Mouse (Mus musculus) limb, embryonic 14.5 days (tissue): ENCODE results near the gene Rap1gap2. TPM values are rescaled to one million over a fixed set of nuclear protein-coding genes. Genes with fewer than 3 reads are reported as not detected.

Source experiments
- ATAC-seq: fragments of 200-750 bp; cut with Nextera tagmentation; 2 replicates; pipeline ENCODE4 v1.8.0; 2017; ENCODE audit warnings: low read depth, moderate number of reproducible peaks, moderate TSS enrichment; ENCODE audit not compliant: low FRiP score
- DNase-seq: peaks from one replicate; pipeline ENCODE4 v3.0.0-alpha.2; 2015; ENCODE audit warnings: low spot score
- H3K27ac ChIP-seq: fragments of 300-500 bp; sonication (generic); replicated peaks from 2 replicates; pipeline ENCODE4 v1.5.1; 2014; ENCODE audit warnings: low read depth, mild to moderate bottlenecking, low read length, moderate library complexity, mixed read lengths
- H3K27me3 ChIP-seq: fragments of 300-500 bp; sonication (generic); 2 replicates; pipeline ENCODE4 v1.6.1; 2014; ENCODE audit warnings: low read length, mixed read lengths; ENCODE audit not compliant: control insufficient read depth, insufficient read depth
- H3K36me3 ChIP-seq: fragments of 300-500 bp; sonication (generic); 2 replicates; pipeline ENCODE4 v1.6.1; 2014; ENCODE audit warnings: mild to moderate bottlenecking, low read length, moderate library complexity, mixed read lengths; ENCODE audit not compliant: control insufficient read depth, insufficient read depth
- H3K4me1 ChIP-seq: fragments of 300-500 bp; sonication (generic); 2 replicates; pipeline ENCODE4 v1.6.1; 2014; ENCODE audit warnings: antibody characterized with exemption, low read length, mixed read lengths; ENCODE audit not compliant: control insufficient read depth, insufficient read depth
- H3K4me2 ChIP-seq: fragments of 300-500 bp; sonication (generic); replicated peaks from 2 replicates; pipeline ENCODE4 v1.6.1; 2014; ENCODE audit warnings: low read depth, mild to moderate bottlenecking, low read length, moderate library complexity; ENCODE audit not compliant: severe bottlenecking
- H3K4me3 ChIP-seq: fragments of 300-500 bp; sonication (generic); replicated peaks from 2 replicates; pipeline ENCODE4 v1.5.1; 2014; ENCODE audit warnings: low read length
- H3K9ac ChIP-seq: fragments of 300-500 bp; sonication (generic); 2 replicates; pipeline ENCODE4 v1.6.1; 2014; ENCODE audit warnings: mild to moderate bottlenecking, low read depth, low read length, moderate library complexity; ENCODE audit not compliant: severe bottlenecking
- H3K9me3 ChIP-seq: fragments of 300-500 bp; sonication (generic); 2 replicates; pipeline ENCODE4 v1.6.1; 2016; ENCODE audit warnings: low read length; ENCODE audit not compliant: control insufficient read depth
- POLR2A ChIP-seq: fragments of 200-500 bp; IDR thresholded peaks from 2 replicates; pipeline ENCODE4 v1.8.0; 2012; ENCODE audit warnings: inconsistent platforms, mild to moderate bottlenecking, moderate library complexity, borderline replicate concordance; ENCODE audit not compliant: insufficient read depth, insufficient read length; ENCODE audit errors: extremely low read depth
- WGBS: fragments of 180-500 bp; shearing (Covaris S2); extraction: QIAGEN DNeasy Blood & Tissue Kit; methylation state at CpG from one replicate; pipeline ENCODE4 v1.1.7; 2014; 5-methylcytosine and 5-hydroxymethylcytosine counted together
- polyA plus RNA-seq, 2 experiments: library from polyadenylated mRNA; depleted of rRNA in 1 of 2; stranded (reverse) in 1 of 2; unstranded in 1 of 2; fragments of >200 nt; fragmentation: Nextera tagmentation in 1 of 2; extraction: Ambion mirVana in 1 of 2; gene quantifications; 2 replicates each; pipeline versions ENCODE4 v1.2.1 to v1.2.3; 2012 to 2014

Rap1gap2 gene
- polyA plus RNA-seq, 2 experiments: 1.1 to 4.1 TPM

- Histone ChIP-seq H3K4me3 (no peak overlapping the region), H3K27ac (no peak overlapping the region), H3K9ac (no peak overlapping the region), H3K27me3 (no peaks in the 10 kb centered on the region), H3K9me3 (no peaks in the 10 kb centered on the region), H3K36me3 (no peaks in the 10 kb centered on the region), H3K4me2 (no peak overlapping the region), H3K4me1 (no peaks in the 10 kb centered on the region)
- DNase-seq (no peak), ATAC-seq (no peak)
- WGBS: 84% methylated on average over 2 of the region's 2 CpGs
- TF ChIP-seq POLR2A: no peak
These were observed 175.3 kb downstream of the Rap1gap2 start for GRCm38 (mm10) chr11:74435366-74435765.

- DNase-seq (no peak), ATAC-seq (no peak)
- H3K9ac ChIP-seq: no peak overlapping the region
- H3K36me3 ChIP-seq: no peaks in the 10 kb centered on the region
- no peaks in the 10 kb centered on the region for H3K27me3 ChIP-seq
- TF ChIP-seq POLR2A: no peak
- WGBS: 76% methylated on average over 4 of the region's 4 CpGs
- no peaks in the 10 kb centered on the region for H3K4me1 ChIP-seq
- H3K27ac ChIP-seq: no peak overlapping the region
- no peaks in the 10 kb centered on the region for H3K9me3 ChIP-seq
- H3K4me2 ChIP-seq: no peak overlapping the region
- no peak overlapping the region for H3K4me3 ChIP-seq
These were observed 177.7 kb downstream of the Rap1gap2 start for GRCm38 (mm10) chr11:74433000-74433399.

GRCm38 (mm10) chr11:74429798-74430529 is 180.8 kb downstream of the Rap1gap2 start:
- H3K27ac ChIP-seq: no peak overlapping the region
- no peak overlapping the region for H3K4me3 ChIP-seq
- no peaks in the 10 kb centered on the region for H3K9me3 ChIP-seq
- ATAC-seq (no peak), DNase-seq (no peak)
- TF ChIP-seq POLR2A: no peak
- no peak overlapping the region for H3K9ac ChIP-seq
- no peaks in the 10 kb centered on the region for H3K36me3 ChIP-seq
- H3K4me1 ChIP-seq: no peaks in the 10 kb centered on the region
- no peaks in the 10 kb centered on the region for H3K27me3 ChIP-seq
- WGBS: 66% methylated on average over 11 of the region's 11 CpGs
- H3K4me2 ChIP-seq: no peak overlapping the region

- Histone ChIP-seq H3K27me3 (no peaks in the 10 kb centered on the region), H3K4me2 (no peak overlapping the region), H3K9me3 (no peaks in the 10 kb centered on the region), H3K9ac (no peak overlapping the region), H3K27ac (no peak overlapping the region), H3K36me3 (no peaks in the 10 kb centered on the region), H3K4me3 (no peak overlapping the region), H3K4me1 (no peaks in the 10 kb centered on the region)
- DNase-seq (no peak), ATAC-seq (no peak)
- no peak for TF ChIP-seq POLR2A
- WGBS: 80% methylated on average over 5 of the region's 5 CpGs
These were observed 184.4 kb downstream of the Rap1gap2 start for GRCm38 (mm10) chr11:74426306-74426705.

GRCm38 (mm10) chr11:74422019-74422418 is 188.7 kb downstream of the Rap1gap2 start:
- DNase-seq (no peak), ATAC-seq (no peak)
- H3K4me1 ChIP-seq: no peaks in the 10 kb centered on the region
- no peak for TF ChIP-seq POLR2A
- no peaks in the 10 kb centered on the region for H3K27me3 ChIP-seq
- H3K9ac ChIP-seq: no peak overlapping the region
- WGBS: 92% methylated on average over 6 of the region's 6 CpGs
- H3K4me2 ChIP-seq: no peak overlapping the region
- no peaks in the 10 kb centered on the region for H3K9me3 ChIP-seq
- no peaks in the 10 kb centered on the region for H3K36me3 ChIP-seq
- H3K27ac ChIP-seq: no peak overlapping the region
- H3K4me3 ChIP-seq: no peak overlapping the region

- no peak for DNase-seq
- TF ChIP-seq POLR2A: no peak
- WGBS: 78% methylated on average over 4 of the region's 4 CpGs
These were observed 189.6 kb downstream of the Rap1gap2 start for GRCm38 (mm10) chr11:74421151-74421550.

More at GRCm38 (mm10) chr11:74421151-74421550, 189.6 kb downstream of the Rap1gap2 start:
- Histone ChIP-seq H3K4me3 (no peak overlapping the region), H3K9ac (no peak overlapping the region), H3K27ac (no peak overlapping the region), H3K36me3 (no peaks in the 10 kb centered on the region), H3K9me3 (no peaks in the 10 kb centered on the region), H3K27me3 (no peaks in the 10 kb centered on the region), H3K4me2 (no peak overlapping the region), H3K4me1 (no peaks in the 10 kb centered on the region)
- no peak for ATAC-seq
